Mouse (Mus musculus): Measurements from ENCODE around the gene Ints5. TPM values are rescaled to one million over a fixed set of nuclear protein-coding genes. Genes with fewer than 3 reads are reported as not detected.
A peak's percentile ranks its signal among the peaks of the same experiment; 100 is the strongest.

Gene Ints5
- total and polyA plus RNA-seq, 2 experiments: 3.8 to 15.9 TPM

GRCm38 (mm10) chr19:8870838-8871237 lies 22.0 kb upstream of the Ints5 start:
- peak overlapping the region; percentile 82 for H3K4me3 ChIP-seq (ENCODE audit: insufficient read depth, low read depth, low read length)
- peak overlapping the region; percentile 56 for H3K27ac ChIP-seq (replicated peaks; ENCODE audit: insufficient read depth, low read depth, low read length)
- 6% methylated on average over 9 of the region's 9 CpGs for WGBS
- H3K27me3 ChIP-seq (ENCODE audit: control insufficient read depth, insufficient read depth, low read length): no peaks in the 10 kb centered on the region
- peaks cover 13% of the 10 kb centered on the region; the same call in 1 of the 2 replicates for H3K4me1 ChIP-seq (ENCODE audit: control insufficient read depth, insufficient read depth, low read length)
- H3K9ac ChIP-seq (ENCODE audit: low read depth, low read length): peak overlapping the region; percentile 39
- H3K36me3 ChIP-seq (ENCODE audit: control insufficient read depth, insufficient read depth, low read length): peaks cover 16% of the 10 kb centered on the region
- H3K79me2 ChIP-seq (ENCODE audit: control insufficient read depth, insufficient read depth, low read length): no peaks in the 10 kb centered on the region
- DNase-seq (ENCODE audit: extremely low read depth, low read depth, low spot score): no peak
- TF ChIP-seq POLR2A (IDR thresholded peaks at IDR 0.05; ENCODE audit: extremely low read depth, insufficient read depth, low read length) (no peak), CTCF (IDR thresholded peaks at IDR 0.05; ENCODE audit: low read depth, low read length) (no peak)

GRCm38 (mm10) chr19:8871267-8872186 lies 21.3 kb upstream of the Ints5 start, which contains the start of gene Ubxn1:
TSS of gene Ubxn1 (plus strand) at chr19:8871496.
- WGBS: under 1% methylated on average over 57 of the region's 59 CpGs
- TF ChIP-seq CTCF (IDR thresholded peaks at IDR 0.05; ENCODE audit: low read depth, low read length): no peak
- peak; percentile 67; the same call in 1 of the 2 replicates for TF ChIP-seq POLR2A (IDR thresholded peaks at IDR 0.05; ENCODE audit: extremely low read depth, insufficient read depth, low read length)
- peak; percentile 96 for DNase-seq (ENCODE audit: extremely low read depth, low read depth, low spot score)
- peak within 1 kb of the TSS; percentile 83 for H3K27ac ChIP-seq (replicated peaks; ENCODE audit: insufficient read depth, low read depth, low read length)
- H3K4me1 ChIP-seq (ENCODE audit: control insufficient read depth, insufficient read depth, low read length): peaks cover 13% of the 10 kb centered on the region; the same call in 1 of the 2 replicates
- H3K79me2 ChIP-seq (ENCODE audit: control insufficient read depth, insufficient read depth, low read length): no peaks in the 10 kb centered on the region
- peak within 1 kb of the TSS; percentile 88 for H3K9ac ChIP-seq (ENCODE audit: low read depth, low read length)
- peaks cover 16% of the 10 kb centered on the region for H3K36me3 ChIP-seq (ENCODE audit: control insufficient read depth, insufficient read depth, low read length)
- peak within 1 kb of the TSS; percentile 82 for H3K4me3 ChIP-seq (ENCODE audit: insufficient read depth, low read depth, low read length)
- H3K27me3 ChIP-seq (ENCODE audit: control insufficient read depth, insufficient read depth, low read length): no peaks in the 10 kb centered on the region

GRCm38 (mm10) chr19:8872266-8872840 lies 20.5 kb upstream of the Ints5 start:
- WGBS: 27% methylated on average over 10 of the region's 10 CpGs
- peak overlapping the region; percentile 83 for H3K27ac ChIP-seq (replicated peaks; ENCODE audit: insufficient read depth, low read depth, low read length)
- H3K4me1 ChIP-seq (ENCODE audit: control insufficient read depth, insufficient read depth, low read length): peaks cover 13% of the 10 kb centered on the region; the same call in 1 of the 2 replicates
- no peak for TF ChIP-seq POLR2A (IDR thresholded peaks at IDR 0.05; ENCODE audit: extremely low read depth, insufficient read depth, low read length)
- TF ChIP-seq CTCF (IDR thresholded peaks at IDR 0.05; ENCODE audit: low read depth, low read length): no peak
- H3K36me3 ChIP-seq (ENCODE audit: control insufficient read depth, insufficient read depth, low read length): peaks cover 17% of the 10 kb centered on the region
- peak overlapping the region; percentile 82 for H3K4me3 ChIP-seq (ENCODE audit: insufficient read depth, low read depth, low read length)
- no peaks in the 10 kb centered on the region for H3K79me2 ChIP-seq (ENCODE audit: control insufficient read depth, insufficient read depth, low read length)
- no peaks in the 10 kb centered on the region for H3K27me3 ChIP-seq (ENCODE audit: control insufficient read depth, insufficient read depth, low read length)
- H3K9ac ChIP-seq (ENCODE audit: low read depth, low read length): peak overlapping the region; percentile 88
- DNase-seq (ENCODE audit: extremely low read depth, low read depth, low spot score): peak; percentile 86

- no peak overlapping the region for H3K9ac ChIP-seq (ENCODE audit: low read depth, low read length)
- TF ChIP-seq CTCF (IDR thresholded peaks at IDR 0.05; ENCODE audit: low read depth, low read length) (no peak), POLR2A (IDR thresholded peaks at IDR 0.05; ENCODE audit: extremely low read depth, insufficient read depth, low read length) (no peak)
- H3K27ac ChIP-seq (replicated peaks; ENCODE audit: insufficient read depth, low read depth, low read length): no peak overlapping the region
- no peaks in the 10 kb centered on the region for H3K27me3 ChIP-seq (ENCODE audit: control insufficient read depth, insufficient read depth, low read length)
- no peak overlapping the region for H3K4me3 ChIP-seq (ENCODE audit: insufficient read depth, low read depth, low read length)
- H3K79me2 ChIP-seq (ENCODE audit: control insufficient read depth, insufficient read depth, low read length): no peaks in the 10 kb centered on the region
- no peak for DNase-seq (ENCODE audit: extremely low read depth, low read depth, low spot score)
- H3K36me3 ChIP-seq (ENCODE audit: control insufficient read depth, insufficient read depth, low read length): peaks cover 17% of the 10 kb centered on the region
- H3K4me1 ChIP-seq (ENCODE audit: control insufficient read depth, insufficient read depth, low read length): peaks cover 12% of the 10 kb centered on the region; the same call in 1 of the 2 replicates
- WGBS: 91% methylated on average over 7 of the region's 7 CpGs
These were observed 17.8 kb upstream of the Ints5 start for GRCm38 (mm10) chr19:8875031-8875430.

GRCm38 (mm10) chr19:8880311-8881033 lies 12.3 kb upstream of the Ints5 start, which contains the start of gene Uqcc3:
TSS of gene Uqcc3 (minus strand) at chr19:8880923.
- under 1% methylated on average over 42 of the region's 42 CpGs for WGBS
- peak; percentile 86 for DNase-seq (ENCODE audit: extremely low read depth, low read depth, low spot score)
- no peaks in the 10 kb centered on the region for H3K27me3 ChIP-seq (ENCODE audit: control insufficient read depth, insufficient read depth, low read length)
- peak within 1 kb of the TSS; percentile 70 for H3K27ac ChIP-seq (replicated peaks; ENCODE audit: insufficient read depth, low read depth, low read length)
- H3K79me2 ChIP-seq (ENCODE audit: control insufficient read depth, insufficient read depth, low read length): no peaks in the 10 kb centered on the region
- H3K36me3 ChIP-seq (ENCODE audit: control insufficient read depth, insufficient read depth, low read length): peaks cover 3% of the 10 kb centered on the region
- H3K4me3 ChIP-seq (ENCODE audit: insufficient read depth, low read depth, low read length): peak within 1 kb of the TSS; percentile 85
- peaks cover 5% of the 10 kb centered on the region; the same call in 1 of the 2 replicates for H3K4me1 ChIP-seq (ENCODE audit: control insufficient read depth, insufficient read depth, low read length)
- TF ChIP-seq POLR2A (IDR thresholded peaks at IDR 0.05; ENCODE audit: extremely low read depth, insufficient read depth, low read length) (peak; percentile 73; the same call in 1 of the 2 replicates), CTCF (IDR thresholded peaks at IDR 0.05; ENCODE audit: low read depth, low read length) (no peak)
- H3K9ac ChIP-seq (ENCODE audit: low read depth, low read length): peak within 1 kb of the TSS; percentile 90

All from liver, adult 2 months (tissue).